Mouse (Mus musculus) urinary bladder, postnatal 25 days (tissue): ENCODE measurements around the gene Cldn15.
A peak's percentile ranks its signal among the peaks of the same experiment; 100 is the strongest.

Experiments
- DNase-seq: peaks from one replicate; pipeline ENCODE4 v3.0.0; 2022; ENCODE audit warnings: low spot score

Cldn15 gene

GRCm38 (mm10) chr5:136982338-136982930 is 16.0 kb downstream of the Cldn15 start:
- DNase-seq: peak; percentile 59

GRCm38 (mm10) chr5:136984828-136985227 is 18.4 kb downstream of the Cldn15 start:
- DNase-seq: no peak

DNA sequence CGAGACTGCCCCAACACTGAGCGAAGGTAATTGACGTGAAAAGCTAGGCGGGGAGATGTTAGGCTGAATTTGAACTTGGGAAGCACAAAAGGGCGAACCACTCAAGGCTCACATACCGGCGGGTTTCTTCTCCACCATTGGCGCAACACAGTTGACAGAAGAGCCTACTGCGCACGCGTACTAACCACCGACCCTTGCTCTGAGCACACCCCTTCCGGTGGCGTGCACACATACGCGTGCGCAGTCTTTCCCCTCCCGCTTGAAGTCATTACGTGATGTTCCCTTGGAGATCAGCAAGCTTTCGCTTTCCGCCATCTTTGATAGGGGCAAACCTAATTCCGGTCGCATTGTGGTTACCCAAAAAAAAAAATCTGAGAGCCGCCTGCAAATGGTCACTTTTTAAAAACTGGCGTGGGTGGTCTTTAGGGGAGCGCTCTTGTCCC is 20.3 kb downstream of the Cldn15 start, which contains the start of gene Plod3:
Gene Plod3, plus strand, starts transcription at position 325 of the 443 bp plus-strand sequence.
- DNase-seq: peak; percentile 93

GRCm38 (mm10) chr5:136987138-136987933 is 20.9 kb downstream of the Cldn15 start:
- DNase-seq: peak; percentile 69

- DNase-seq: no peak
These were observed 21.5 kb downstream of the Cldn15 start, which contains the start of gene Znhit1 for GRCm38 (mm10) chr5:136987934-136988271. TSS of gene Znhit1 (minus strand) at chr5:136988021.

DNA sequence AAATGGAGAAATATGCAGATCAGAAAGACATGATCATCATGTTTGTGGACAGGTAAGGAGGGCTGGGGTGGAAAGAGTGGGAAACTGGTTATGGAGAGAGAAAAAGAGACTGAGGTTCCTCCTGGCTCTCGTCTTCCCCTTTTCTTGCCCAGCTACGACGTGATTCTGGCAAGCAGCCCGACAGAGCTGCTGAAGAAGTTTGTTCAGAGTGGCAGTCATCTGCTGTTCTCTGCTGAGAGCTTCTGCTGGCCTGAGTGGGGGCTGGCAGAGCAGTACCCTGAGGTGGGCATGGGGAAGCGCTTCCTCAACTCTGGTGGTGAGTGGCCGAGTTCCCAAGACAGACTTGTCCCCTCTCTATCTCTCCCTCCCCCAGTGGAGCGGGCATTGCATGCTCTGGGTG is 22.0 kb downstream of the Cldn15 start:
- DNase-seq: no peak

DNA sequence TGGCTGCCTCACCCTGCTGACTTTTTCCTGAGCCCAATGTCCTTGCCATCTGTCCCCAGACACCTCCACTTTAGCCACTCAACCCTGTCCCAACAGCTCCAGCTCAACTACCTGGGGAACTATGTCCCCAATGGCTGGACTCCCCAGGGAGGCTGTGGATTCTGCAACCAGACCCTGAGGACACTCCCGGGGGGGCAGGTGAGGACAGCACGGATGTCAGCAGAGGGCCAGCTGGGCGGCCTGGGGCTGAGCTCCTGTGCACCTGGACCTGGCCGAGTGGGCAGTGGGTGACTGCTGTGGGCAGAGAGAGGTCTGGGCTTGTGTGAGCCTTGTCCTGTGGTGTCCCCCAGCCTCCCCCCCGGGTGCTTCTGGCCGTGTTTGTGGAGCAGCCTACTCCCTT is 23.4 kb downstream of the Cldn15 start:
- DNase-seq: no peak

DNA sequence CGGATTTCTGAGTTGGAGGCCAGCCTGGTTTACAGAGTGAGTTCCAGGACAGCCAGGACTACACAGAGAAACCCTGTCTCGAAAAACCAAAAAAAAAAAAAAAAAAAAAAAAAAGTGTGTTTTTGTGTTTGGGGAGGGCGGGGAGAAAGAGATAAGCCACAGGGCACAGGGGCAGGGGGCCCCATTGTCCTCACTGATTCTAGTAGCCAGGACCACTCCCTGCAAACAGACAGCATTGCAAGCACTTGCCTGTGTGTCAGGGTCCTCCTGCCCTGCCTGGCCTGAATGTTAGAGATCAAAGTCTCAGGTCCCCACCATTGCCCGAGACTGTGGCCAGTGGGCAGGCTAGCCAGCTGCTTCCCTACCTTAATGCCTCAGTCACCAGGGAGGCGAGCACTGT is 33.0 kb downstream of the Cldn15 start:
- DNase-seq: no peak

DNA sequence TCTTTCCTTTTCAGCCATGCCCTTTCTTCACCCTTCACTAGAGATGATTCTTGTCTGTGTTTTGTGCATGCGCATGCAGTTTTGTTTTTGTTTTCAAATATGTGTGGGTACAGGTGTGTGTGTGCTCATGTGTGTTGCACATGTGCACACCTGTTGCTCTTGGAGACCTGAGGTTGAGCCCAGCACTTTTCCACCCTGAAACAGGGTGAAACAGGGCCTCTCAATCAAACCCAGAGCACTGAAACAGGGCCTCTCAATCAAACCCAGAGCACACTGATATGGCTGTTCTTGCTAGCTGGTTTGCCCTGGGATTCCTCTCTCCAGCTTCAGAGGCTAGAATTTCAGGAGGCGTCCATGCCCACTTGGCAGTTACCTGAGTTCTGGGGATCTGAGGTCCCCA is 34.2 kb downstream of the Cldn15 start:
- DNase-seq: no peak

DNA sequence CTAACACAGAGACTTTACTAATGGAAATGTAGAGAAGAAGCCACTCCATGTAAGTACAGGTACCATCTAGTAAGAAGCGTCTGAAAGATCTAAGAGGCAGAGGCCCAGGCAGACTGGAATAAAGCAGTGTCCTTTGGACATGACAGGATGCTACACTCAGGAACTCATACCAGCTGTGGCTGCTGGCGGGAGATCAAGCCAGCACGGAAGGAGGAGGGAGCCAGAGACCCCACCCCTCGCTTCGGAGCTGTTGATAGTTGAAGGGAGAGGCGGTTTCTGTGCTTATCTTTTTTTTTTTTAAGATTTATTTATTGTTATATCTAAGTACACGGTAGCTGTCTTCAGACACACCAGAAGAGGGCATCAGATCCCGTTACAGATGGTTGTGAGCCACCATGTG is 40.9 kb downstream of the Cldn15 start:
- no peak for DNase-seq

DNA sequence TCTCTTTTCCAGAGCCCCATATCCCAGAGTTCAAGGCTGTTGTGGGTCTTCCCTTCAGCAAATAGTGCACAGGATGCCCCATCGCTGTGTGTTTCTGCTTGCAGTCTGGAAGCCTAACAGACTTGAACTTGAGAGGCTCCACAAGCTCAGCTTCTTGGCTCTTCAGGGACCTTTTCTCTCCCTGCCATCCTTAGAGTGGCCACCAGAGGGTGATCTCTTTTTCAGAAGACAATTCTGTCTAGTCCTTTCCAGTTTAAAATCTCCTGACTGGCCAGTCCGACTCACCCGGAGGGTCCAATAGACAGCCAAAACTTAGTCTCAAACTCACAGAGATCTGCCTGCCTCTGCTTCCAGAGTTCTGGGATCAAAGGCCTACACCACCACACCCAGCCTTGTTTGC is 43.6 kb downstream of the Cldn15 start:
- DNase-seq: peak; percentile 40

DNA sequence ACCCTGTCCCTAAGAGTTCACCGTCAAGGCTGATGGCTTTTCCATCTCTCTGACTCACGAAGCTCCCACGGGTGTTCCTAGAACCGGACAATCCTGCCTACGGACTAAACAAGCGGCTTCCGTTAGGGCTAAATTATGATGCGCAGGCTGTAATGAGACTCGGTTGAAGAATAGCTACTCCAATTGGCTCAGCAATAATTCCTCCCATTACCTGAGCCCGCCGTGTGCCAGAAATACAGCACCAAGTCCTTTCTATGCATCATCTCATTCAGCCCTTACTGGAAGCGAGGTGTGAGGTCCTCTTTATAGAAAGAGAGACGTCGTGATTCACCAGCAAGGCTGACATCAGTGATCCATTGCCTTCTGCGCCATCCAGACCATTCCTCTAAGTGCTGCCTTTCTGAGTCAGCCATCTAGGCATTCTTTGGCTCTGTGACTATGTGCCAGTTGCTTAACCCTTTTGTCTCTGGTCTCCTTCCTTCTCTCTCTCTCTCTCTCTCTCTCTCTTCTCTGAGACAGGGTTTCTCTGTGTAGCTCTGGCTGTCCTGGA is 46.1 kb downstream of the Cldn15 start:
- no peak for DNase-seq

GRCm38 (mm10) chr5:137015913-137016312 is 49.5 kb downstream of the Cldn15 start:
- no peak for DNase-seq

GRCm38 (mm10) chr5:137024318-137024717 is 57.9 kb downstream of the Cldn15 start:
- no peak for DNase-seq

DNA sequence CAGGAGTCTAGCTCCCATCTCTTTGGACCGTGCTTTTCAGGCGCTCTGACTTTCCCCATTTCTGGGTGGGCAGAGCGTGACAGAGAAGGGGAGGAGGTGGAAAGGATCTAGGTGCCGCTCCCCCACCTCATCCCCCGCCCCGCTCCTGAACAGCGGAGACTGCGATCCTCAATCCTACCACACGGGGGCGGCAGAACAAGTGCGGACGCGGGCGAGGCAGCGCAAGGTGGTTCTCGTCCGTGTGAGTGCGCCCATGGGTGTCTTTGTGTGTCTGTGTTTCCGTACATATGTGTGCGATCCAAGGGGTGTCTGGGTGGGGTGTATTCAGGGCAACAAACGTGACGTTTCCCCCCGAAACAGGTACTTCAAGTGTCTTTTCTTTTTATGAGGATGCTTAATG is 58.7 kb downstream of the Cldn15 start:
- DNase-seq: peak; percentile 83
